Mouse (Mus musculus) spleen, adult 2 months (tissue): ENCODE results near the gene Slc39a11. TPM values are rescaled to one million over a fixed set of nuclear protein-coding genes. Genes with fewer than 3 reads are reported as not detected.

Experiments used
- DNase-seq, 2 experiments: peaks; one replicate each; pipeline versions ENCODE4 v3.0.0 to v3.0.0-alpha.2; 2012 to 2021; ENCODE audit warnings: low spot score in 2 of 2, low read depth in 1 of 2
- H3K27ac ChIP-seq: fragments of 200-500 bp; 2 replicates; pipeline ENCODE4 v1.5.1; 2012; ENCODE audit warnings: low read length, inconsistent platforms; ENCODE audit not compliant: insufficient read depth
- H3K27me3 ChIP-seq: fragments of 200-500 bp; 2 replicates; pipeline ENCODE4 v1.6.1; 2012; ENCODE audit warnings: mild to moderate bottlenecking, moderate library complexity, low read length, inconsistent platforms; ENCODE audit not compliant: control insufficient read depth, insufficient read depth
- H3K36me3 ChIP-seq: fragments of 200-500 bp; 2 replicates; pipeline ENCODE4 v1.6.1; 2012; ENCODE audit warnings: mild to moderate bottlenecking, low read length, inconsistent platforms; ENCODE audit not compliant: control insufficient read depth, insufficient read depth
- H3K4me1 ChIP-seq: fragments of 200-500 bp; 2 replicates; pipeline ENCODE4 v1.6.1; 2011; ENCODE audit warnings: inconsistent platforms; ENCODE audit not compliant: control insufficient read depth, insufficient read depth, insufficient read length
- H3K4me3 ChIP-seq: fragments of 200-500 bp; 2 replicates; pipeline ENCODE4 v1.5.1; 2011; ENCODE audit warnings: mild to moderate bottlenecking, inconsistent platforms; ENCODE audit not compliant: insufficient read depth, insufficient read length; ENCODE audit errors: extremely low read depth
- CTCF ChIP-seq: fragments of 200-500 bp; IDR thresholded peaks from 2 replicates; pipeline ENCODE4 v1.5.1; 2011; ENCODE audit warnings: mild to moderate bottlenecking, inconsistent platforms; ENCODE audit not compliant: insufficient read depth, insufficient read length, insufficient replicate concordance; ENCODE audit errors: extremely low read depth
- POLR2A ChIP-seq: fragments of 200-500 bp; IDR thresholded peaks from 2 replicates; pipeline ENCODE4 v1.6.1; 2011; ENCODE audit warnings: low read depth, low read length, inconsistent platforms
- WGBS: fragments of 180-500 bp; shearing (Covaris S2); methylation state at CpG from one replicate; pipeline ENCODE4 v1.1.7; 2018; 5-methylcytosine and 5-hydroxymethylcytosine counted together
- polyA plus RNA-seq: library from polyadenylated mRNA; depleted of rRNA; stranded (reverse); fragments of >200 nt; gene quantifications from 2 replicates; pipeline ENCODE4 v1.2.3, GENCODE M21; 2012

The Slc39a11 gene
- polyA plus RNA-seq, 1 experiment, result 11.6 TPM

DNA sequence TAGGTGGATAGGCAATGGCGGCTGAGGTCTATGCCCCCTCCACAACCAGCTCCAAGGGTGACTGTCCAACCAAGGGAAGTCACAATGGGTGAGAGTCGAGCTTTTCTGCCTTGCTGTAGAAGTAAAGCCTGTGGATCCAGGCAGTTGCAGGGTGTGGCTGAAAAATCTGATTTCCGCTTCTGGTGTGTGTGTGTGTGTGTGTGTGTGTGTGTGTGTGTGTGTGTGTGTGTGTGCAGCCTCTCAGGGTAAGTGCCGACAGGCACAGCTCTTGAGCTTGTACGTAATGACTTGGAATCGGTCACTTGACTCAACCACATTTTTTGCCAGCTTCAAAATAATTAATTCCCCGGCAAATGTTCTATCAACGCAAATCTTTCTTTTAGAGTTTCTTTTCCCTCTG lies 18.6 kb downstream of the Slc39a11 start:
- no peak overlapping the region for H3K4me3 ChIP-seq
- H3K36me3 ChIP-seq, result no peaks in the 10 kb centered on the region
- no peak overlapping the region for H3K27ac ChIP-seq
- TF ChIP-seq POLR2A (no peak), CTCF (no peak)
- H3K27me3 ChIP-seq, result no peaks in the 10 kb centered on the region
- WGBS, result 77% methylated on average over 8 of the region's 8 CpGs
- no peak for DNase-seq
- no peaks in the 10 kb centered on the region for H3K4me1 ChIP-seq

DNA sequence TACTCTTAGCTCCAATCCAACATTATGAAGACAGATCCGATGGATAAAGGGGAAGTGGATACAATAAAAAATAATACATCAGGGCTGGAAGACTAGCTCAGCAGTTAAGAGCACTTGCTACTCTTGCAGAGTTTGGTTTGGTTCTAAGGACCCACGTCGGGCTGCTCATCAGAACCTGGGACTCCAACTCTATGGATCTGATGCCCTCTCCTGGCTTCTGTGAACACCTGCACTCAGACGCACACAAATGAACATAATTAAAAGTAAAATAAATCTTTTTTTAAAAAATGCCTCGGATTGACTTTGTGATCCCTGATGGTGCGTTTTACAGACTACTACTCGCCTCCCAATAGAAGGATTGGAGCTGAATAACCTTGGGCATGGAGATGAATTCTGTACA lies 19.2 kb downstream of the Slc39a11 start:
- TF ChIP-seq POLR2A (no peak), CTCF (no peak)
- Histone ChIP-seq H3K4me3 (no peak overlapping the region), H3K36me3 (no peaks in the 10 kb centered on the region), H3K27ac (no peak overlapping the region), H3K4me1 (no peaks in the 10 kb centered on the region), H3K27me3 (no peaks in the 10 kb centered on the region)
- no peak for DNase-seq
- WGBS, result 56% methylated on average over 7 of the region's 7 CpGs

DNA sequence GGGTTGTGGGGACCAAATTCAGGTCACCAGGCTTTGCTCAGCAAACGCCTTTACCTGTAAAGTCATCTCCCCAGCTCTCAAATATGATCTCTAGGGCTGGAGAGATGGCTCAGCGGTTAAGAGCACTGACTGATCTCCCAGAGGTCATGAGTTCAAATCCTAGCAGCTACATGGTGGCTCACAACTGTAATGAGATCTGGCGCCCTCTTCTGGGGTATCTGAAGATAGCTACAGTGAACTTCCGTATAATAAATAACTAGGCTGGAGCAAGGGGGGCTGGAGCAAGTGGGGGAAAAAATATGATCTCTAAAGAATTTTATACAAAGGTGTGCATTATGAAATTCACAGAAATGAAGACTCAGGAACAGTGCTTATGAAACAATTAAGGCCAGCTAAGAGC lies 22.1 kb downstream of the Slc39a11 start:
- whole genome bisulfite sequencing, result 53% methylated on average over 4 of the region's 4 CpGs
- Histone ChIP-seq H3K36me3 (no peaks in the 10 kb centered on the region), H3K27me3 (no peaks in the 10 kb centered on the region), H3K27ac (no peak overlapping the region), H3K4me3 (no peak overlapping the region), H3K4me1 (no peaks in the 10 kb centered on the region)
- no peak for TF ChIP-seq POLR2A
- no peak for TF ChIP-seq CTCF
- no peak for DNase-seq

- Histone ChIP-seq H3K27me3 (no peaks in the 10 kb centered on the region), H3K36me3 (no peaks in the 10 kb centered on the region), H3K4me1 (no peaks in the 10 kb centered on the region), H3K4me3 (no peak overlapping the region), H3K27ac (no peak overlapping the region)
- no peak for DNase-seq
- TF ChIP-seq CTCF (no peak), POLR2A (no peak)
- 94% methylated on average over 18 of the region's 18 CpGs for WGBS
Observed at GRCm38 (mm10) chr11:113625437-113625836, 24.4 kb downstream of the Slc39a11 start.

GRCm38 (mm10) chr11:113622028-113622427 lies 27.9 kb downstream of the Slc39a11 start:
- no peak overlapping the region for H3K4me3 ChIP-seq
- DNase-seq, result no peak
- peaks cover 14% of the 10 kb centered on the region for H3K4me1 ChIP-seq
- no peak for TF ChIP-seq CTCF
- TF ChIP-seq POLR2A, result no peak
- 85% methylated on average over 4 of the region's 4 CpGs for WGBS
- no peaks in the 10 kb centered on the region for H3K36me3 ChIP-seq
- peaks cover 10% of the 10 kb centered on the region for H3K27me3 ChIP-seq
- no peak overlapping the region for H3K27ac ChIP-seq

- Histone ChIP-seq H3K27me3 (peaks cover 10% of the 10 kb centered on the region), H3K4me1 (peaks cover 14% of the 10 kb centered on the region), H3K27ac (no peak overlapping the region), H3K4me3 (no peak overlapping the region), H3K36me3 (no peaks in the 10 kb centered on the region)
- no peak for DNase-seq
- no peak for TF ChIP-seq CTCF
- no peak for TF ChIP-seq POLR2A
- 42% methylated on average over 2 of the region's 2 CpGs for WGBS
Observed at GRCm38 (mm10) chr11:113621001-113621400, 28.9 kb downstream of the Slc39a11 start.

- Histone ChIP-seq H3K27ac (no peak overlapping the region), H3K36me3 (no peaks in the 10 kb centered on the region), H3K4me3 (peak overlapping the region; percentile 51; the same call in 1 of the 2 replicates), H3K27me3 (peaks cover 10% of the 10 kb centered on the region), H3K4me1 (peaks cover 14% of the 10 kb centered on the region)
- no peak for TF ChIP-seq CTCF
- TF ChIP-seq POLR2A, result no peak
- no peak for DNase-seq
- WGBS, result 1% methylated on average over 31 of the region's 31 CpGs
Observed at GRCm38 (mm10) chr11:113619420-113620080, 30.3 kb downstream of the Slc39a11 start.
